10 mouse cellular contexts compared by ENCODE assay signal in genomic region chr8:47218536-47218935, GRCm38 (mm10).
DNase-seq lines count a peak whose midpoint lies in the region; ATAC-seq and TF ChIP-seq lines count a peak whose summit lies in the region.
"Had no signal": no experiment of that assay in that cellular context is flagged by ENCODE, and none has a peak within 500 bp of the region (broad histone marks: within the 10 kb centered on the region; RNA-seq: fewer than 3 reads in every experiment).

No protein-coding gene starts in this region.

- no peak; the same call in 1 of the 2 replicates for ATAC-seq in embryonic facial prominence, embryonic 11.5 days (replicated peaks; ENCODE audit: insufficient number of reproducible peaks, low FRiP score, low TSS enrichment, low read depth)
- ATAC-seq in neural tube, embryonic 14.5 days (ENCODE audit: low read depth) = peak; percentile 32; the same call in 1 of the 2 replicates
- ATAC-seq in erythroid progenitor cell, adult 5-6 weeks (replicated peaks; ENCODE audit: low FRiP score, poor library complexity, severe bottlenecking) = no peak

- H3K27ac ChIP-seq in left cerebral cortex, adult 2 months = peak overlapping the region; percentile 40
- H3K27ac ChIP-seq in embryonic facial prominence, embryonic 11.5 days (replicated peaks; ENCODE audit: low read depth, low read length) = no peak overlapping the region
- peak overlapping the region; percentile 85 for H3K27ac ChIP-seq in neural tube, embryonic 14.5 days (ENCODE audit: low read depth, low read length)
- H3K27ac ChIP-seq: limb, embryonic 15.5 days had no signal

- intact Hi-C loops in left cerebral cortex, adult 2 months (cut with DNase I) = loop anchor here (2.0 kb wide), 1 partner anchor 68 kb away; no protein-coding TSS in a partner anchor
- intact Hi-C loops in heart, postnatal 10 days (cut with DNase I) = no loop called here

- no peak for TF ChIP-seq CTCF in left cerebral cortex, adult 2 months (IDR thresholded peaks at IDR 0.05)

- WGBS in embryonic facial prominence, embryonic 11.5 days = 42% methylated on average over 6 of the region's 6 CpGs
- 29% methylated on average over 6 of the region's 6 CpGs for WGBS in neural tube, embryonic 14.5 days

- no peaks in the 10 kb centered on the region for H3K27me3 ChIP-seq in embryonic facial prominence, embryonic 11.5 days (ENCODE audit: control insufficient read depth, insufficient read depth, low read length)
- no peaks in the 10 kb centered on the region for H3K27me3 ChIP-seq in neural tube, embryonic 14.5 days (ENCODE audit: control insufficient read depth, insufficient read depth, low read length)
- H3K27me3 ChIP-seq: limb, embryonic 15.5 days had no signal

- no peaks in the 10 kb centered on the region for H3K36me3 ChIP-seq in embryonic facial prominence, embryonic 11.5 days (replicated peaks; ENCODE audit: control insufficient read depth, insufficient read depth, low read depth, low read length)
- no peaks in the 10 kb centered on the region for H3K36me3 ChIP-seq in neural tube, embryonic 14.5 days (ENCODE audit: control insufficient read depth, insufficient read depth, low read length)
- H3K36me3 ChIP-seq: limb, embryonic 15.5 days had no signal

- DNase-seq in left cerebral cortex, adult 2 months (ENCODE audit: extremely low spot score in 1 of 2, low spot score in 2 of 2) = no peak
- no peak for DNase-seq in left cerebral cortex, adult 8-10 months (ENCODE audit: low spot score in 2 of 2)
- DNase-seq in embryonic facial prominence, embryonic 11.5 days (ENCODE audit: low spot score) = peak; percentile 49
- peak; percentile 32 to 47 for DNase-seq in heart, postnatal 10 days
- no peak for DNase-seq in cerebellum, postnatal 14 days
- DNase-seq in right cerebral cortex, postnatal 10 days (ENCODE audit: low spot score in 2 of 2) = no peak
- DNase-seq: cerebellum, adult 11-12 months had no signal

- H3K9me3 ChIP-seq in embryonic facial prominence, embryonic 11.5 days (replicated peaks; ENCODE audit: control insufficient read depth, low read length) = no peaks in the 10 kb centered on the region
- H3K9me3 ChIP-seq in neural tube, embryonic 14.5 days (ENCODE audit: control insufficient read depth, low read length) = no peaks in the 10 kb centered on the region
- H3K9me3 ChIP-seq: limb, embryonic 15.5 days had no signal

- no peak overlapping the region for H3K4me3 ChIP-seq in left cerebral cortex, adult 2 months
- H3K4me3 ChIP-seq in embryonic facial prominence, embryonic 11.5 days (ENCODE audit: low read depth, low read length) = no peak overlapping the region
- H3K4me3 ChIP-seq in neural tube, embryonic 14.5 days (ENCODE audit: low read depth, low read length) = no peak overlapping the region
- H3K4me3 ChIP-seq: limb, embryonic 15.5 days had no signal

- no peaks in the 10 kb centered on the region; the same call in 1 of the 2 replicates for H3K4me1 ChIP-seq in embryonic facial prominence, embryonic 11.5 days (ENCODE audit: control insufficient read depth, insufficient read depth, low read length)
- peaks cover 28% of the 10 kb centered on the region for H3K4me1 ChIP-seq in neural tube, embryonic 14.5 days (ENCODE audit: control insufficient read depth, insufficient read depth, low read length)

- no peak overlapping the region for H3K4me2 ChIP-seq in embryonic facial prominence, embryonic 11.5 days (ENCODE audit: low read depth, low read length)
- peak overlapping the region; percentile 24; the same call in 1 of the 2 replicates for H3K4me2 ChIP-seq in neural tube, embryonic 14.5 days (ENCODE audit: low read depth, low read length)
- H3K4me2 ChIP-seq: limb, embryonic 15.5 days had no signal

- no peak overlapping the region for H3K9ac ChIP-seq in embryonic facial prominence, embryonic 11.5 days (replicated peaks; ENCODE audit: low read length)
- peak overlapping the region; percentile 42 for H3K9ac ChIP-seq in neural tube, embryonic 14.5 days (replicated peaks; ENCODE audit: low read depth, low read length)
- H3K9ac ChIP-seq: limb, embryonic 15.5 days had no signal

Comparison
In these comparisons a context has a peak if more than half of its experiments do, and no peak if none do; other contexts are left out.
1. DNase-seq: peak in embryonic facial prominence, embryonic 11.5 days (single experiment) and heart, postnatal 10 days (2 of 2); none in left cerebral cortex, adult 2 months (0 of 2), left cerebral cortex, adult 8-10 months (0 of 2), cerebellum, postnatal 14 days (0 of 2) and right cerebral cortex, postnatal 10 days (0 of 2).